Mouse (Mus musculus) thymus, adult 2 months (tissue): ENCODE measurements around the gene Clrn2.

Experiments
- CTCF ChIP-seq: fragments of 200-500 bp; IDR thresholded peaks from 2 replicates; pipeline ENCODE4 v1.5.1; 2012; ENCODE audit warnings: mild to moderate bottlenecking, control low read depth, low read length, moderate library complexity, borderline replicate concordance; ENCODE audit not compliant: control insufficient read depth, poor library complexity, insufficient read depth; ENCODE audit errors: extremely low read depth
- POLR2A ChIP-seq: fragments of 200-500 bp; IDR thresholded peaks from 2 replicates; pipeline ENCODE4 v1.6.1; 2012; ENCODE audit warnings: mild to moderate bottlenecking, low read length, control low read depth, moderate library complexity; ENCODE audit not compliant: control insufficient read depth, poor library complexity, insufficient read depth; ENCODE audit errors: extremely low read depth

DNA sequence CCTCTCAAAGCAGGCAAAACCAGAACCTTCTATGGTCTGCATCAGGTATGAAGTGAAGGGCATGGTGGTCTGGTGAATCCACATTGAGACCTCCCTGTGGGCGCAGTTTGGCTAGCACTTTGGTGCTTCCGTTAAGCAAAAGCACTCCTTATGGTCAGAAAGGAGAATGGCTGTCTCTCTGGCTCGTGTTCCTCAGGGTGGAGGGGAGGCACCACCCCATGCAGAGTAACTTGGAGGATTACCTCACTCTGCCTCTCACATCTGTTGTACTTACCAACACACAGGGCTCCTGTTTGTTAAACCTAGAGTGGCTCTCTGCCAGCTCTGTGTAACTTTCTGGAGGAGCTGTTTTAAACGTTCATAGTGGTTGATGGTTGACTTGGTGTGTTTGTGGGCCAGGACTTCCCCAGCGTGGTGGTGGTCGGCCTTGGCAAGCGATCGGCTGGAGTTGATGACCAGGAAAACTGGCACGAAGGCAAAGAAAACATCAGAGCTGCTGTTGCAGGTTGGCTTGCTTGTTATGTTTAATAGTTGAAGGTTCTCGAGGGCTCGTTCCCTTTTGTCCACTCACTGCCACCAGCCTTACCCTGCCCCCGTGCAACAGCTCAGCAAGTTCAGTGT is 43.5 kb downstream of the Clrn2 start:
- TF ChIP-seq CTCF (no peak), POLR2A (no peak)
